Mouse (Mus musculus): ENCODE data around the gene Cdk19.

- TF ChIP-seq POLR2A (IDR thresholded peaks at IDR 0.05; ENCODE audit: low read depth, low read length) (no peak), CTCF (IDR thresholded peaks at IDR 0.05; ENCODE audit: extremely low read depth, insufficient read depth, insufficient read length, insufficient replicate concordance) (no peak)
These were observed 2.7 kb downstream of the Cdk19 start for GRCm38 (mm10) chr10:40342036-40342435.

Measured in spleen, adult 2 months (tissue).